Mouse (Mus musculus): ENCODE data around the gene Usp30. TPM values are rescaled to one million over a fixed set of nuclear protein-coding genes. Genes with fewer than 3 reads are reported as not detected.

Usp30 gene
- polyA plus RNA-seq, 1 experiment from 2014 or later: 12.7 TPM

DNA sequence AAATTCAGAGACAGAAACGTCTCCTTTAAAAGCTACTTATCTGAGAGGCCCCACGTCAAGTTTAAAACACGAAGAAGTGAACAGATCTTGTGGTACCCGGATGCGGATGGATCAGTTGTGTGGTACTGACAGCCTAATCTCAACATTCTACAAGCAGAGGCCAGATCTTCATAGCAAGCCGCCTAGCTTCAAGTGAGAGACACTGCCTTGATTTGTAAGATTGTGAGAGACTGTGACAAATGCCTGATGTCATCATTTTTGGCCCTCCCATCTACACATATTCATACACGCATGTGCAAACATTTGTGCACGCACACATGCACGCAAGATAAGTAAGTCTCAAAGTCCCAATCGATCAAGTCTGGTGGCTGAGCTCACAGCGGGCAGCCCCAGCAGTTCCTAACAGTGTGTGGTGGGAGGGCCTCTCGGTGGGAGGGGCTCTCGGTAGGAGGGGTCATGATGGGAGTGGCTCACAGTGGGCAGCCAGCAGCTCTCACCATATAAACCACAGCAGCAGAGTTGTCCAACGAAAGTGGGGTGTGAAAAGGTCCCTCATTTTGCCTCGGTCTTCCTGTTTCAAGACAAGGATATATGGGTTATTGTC lies 23.8 kb upstream of the Usp30 start:
- WGBS: 21% methylated on average over 15 of the region's 15 CpGs
- ATAC-seq (ENCODE audit: insufficient number of reproducible peaks, low FRiP score, low TSS enrichment, low read depth): 0 out of 2 replicates have a peak, but pooled peaks have one; percentile 51
- Histone ChIP-seq H3K4me3 (replicated peaks) (no peak overlapping the region), H3K9me3 (replicated peaks) (no peaks in the 10 kb centered on the region), H3K4me1 (no peaks in the 10 kb centered on the region), H3K27me3 (no peaks in the 10 kb centered on the region), H3K9ac (no peak overlapping the region), H3K36me3 (no peaks in the 10 kb centered on the region), H3K27ac (replicated peaks) (no peak overlapping the region), H3K4me2 (replicated peaks) (0 out of 2 replicates have a peak overlapping the region, but pooled peaks have one; percentile 19)

DNA sequence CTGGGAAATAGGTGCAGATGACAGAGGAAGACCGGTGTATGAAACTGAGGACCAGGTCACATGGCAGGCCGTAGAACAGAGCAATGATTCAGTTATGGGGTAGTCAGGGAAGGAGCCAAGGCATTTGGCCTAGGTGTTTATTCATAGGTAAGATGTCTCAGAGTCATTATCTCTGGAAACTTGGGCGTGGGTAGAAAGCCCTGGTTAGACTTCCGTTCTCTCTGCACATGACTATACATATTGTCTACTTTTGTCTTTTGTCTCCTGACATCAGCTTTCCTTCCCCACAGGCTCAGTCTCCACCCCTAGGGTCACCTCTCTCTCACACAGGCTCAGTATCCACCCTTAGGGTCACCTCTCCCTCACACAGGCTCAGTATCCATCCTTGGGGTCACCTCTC lies 21.5 kb upstream of the Usp30 start:
- 78% methylated on average over 4 of the region's 4 CpGs for whole genome bisulfite sequencing
- Histone ChIP-seq H3K27ac (replicated peaks) (no peak overlapping the region), H3K9ac (no peak overlapping the region)

DNA sequence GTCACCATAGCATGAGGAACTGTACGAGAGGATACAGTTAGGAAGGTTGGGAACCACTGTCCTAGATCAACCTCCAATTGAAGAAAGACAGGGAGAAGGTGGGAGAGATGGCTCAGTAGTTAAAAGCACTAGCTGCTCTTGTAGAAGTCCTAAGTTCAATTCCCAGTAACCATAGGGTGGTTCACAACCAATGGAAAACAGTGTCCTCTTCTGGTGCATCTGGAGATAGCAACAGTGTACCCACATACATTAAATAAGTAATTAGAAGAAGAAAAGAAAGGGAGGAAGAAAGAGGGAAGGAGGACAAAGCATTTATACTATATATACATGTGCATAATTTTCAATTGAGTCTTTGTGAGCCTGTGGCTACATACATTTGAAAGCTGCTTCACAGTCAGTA lies 20.1 kb upstream of the Usp30 start:
- Histone ChIP-seq H3K36me3 (no peaks in the 10 kb centered on the region), H3K4me3 (replicated peaks) (no peak overlapping the region), H3K9me3 (replicated peaks) (no peaks in the 10 kb centered on the region), H3K27ac (replicated peaks) (no peak overlapping the region), H3K9ac (no peak overlapping the region), H3K4me1 (no peaks in the 10 kb centered on the region), H3K4me2 (replicated peaks) (no peak overlapping the region), H3K27me3 (no peaks in the 10 kb centered on the region)
- no peak for ATAC-seq (ENCODE audit: insufficient number of reproducible peaks, low FRiP score, low TSS enrichment, low read depth)
- 73% methylated on average over 1 of the region's 1 CpGs for WGBS

More for the DNA sequence above, 21.5 kb upstream of the Usp30 start:
- no peak overlapping the region for H3K4me3 ChIP-seq (replicated peaks)
- H3K9me3 ChIP-seq (replicated peaks): no peaks in the 10 kb centered on the region
- H3K4me2 ChIP-seq (replicated peaks): no peak overlapping the region
- H3K4me1 ChIP-seq: no peaks in the 10 kb centered on the region
- ATAC-seq (ENCODE audit: insufficient number of reproducible peaks, low FRiP score, low TSS enrichment, low read depth): no peak
- H3K36me3 ChIP-seq: no peaks in the 10 kb centered on the region
- H3K27me3 ChIP-seq: no peaks in the 10 kb centered on the region

DNA sequence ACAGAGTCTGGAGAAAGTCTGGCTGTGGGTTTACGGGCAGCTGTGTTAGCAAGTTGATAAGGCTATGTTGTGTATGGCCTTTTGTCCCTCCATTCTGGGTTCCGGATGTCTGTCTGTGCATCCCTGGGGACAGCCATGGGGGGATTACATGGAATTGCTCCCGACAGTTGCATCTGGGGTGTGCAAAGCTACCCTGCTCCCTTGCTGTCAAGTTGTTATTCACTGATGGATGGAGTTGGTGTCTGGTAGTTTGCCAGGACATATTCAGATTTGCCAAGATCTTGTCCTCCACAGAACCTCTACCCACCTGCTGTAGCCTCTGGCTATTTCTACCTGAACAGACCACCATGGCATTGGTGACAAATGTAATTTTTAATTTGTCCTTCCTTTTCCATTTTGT lies 19.1 kb upstream of the Usp30 start:
- 64% methylated on average over 3 of the region's 3 CpGs for WGBS
- no peak overlapping the region for H3K27ac ChIP-seq (replicated peaks)
- ATAC-seq (ENCODE audit: insufficient number of reproducible peaks, low FRiP score, low TSS enrichment, low read depth): no peak

DNA sequence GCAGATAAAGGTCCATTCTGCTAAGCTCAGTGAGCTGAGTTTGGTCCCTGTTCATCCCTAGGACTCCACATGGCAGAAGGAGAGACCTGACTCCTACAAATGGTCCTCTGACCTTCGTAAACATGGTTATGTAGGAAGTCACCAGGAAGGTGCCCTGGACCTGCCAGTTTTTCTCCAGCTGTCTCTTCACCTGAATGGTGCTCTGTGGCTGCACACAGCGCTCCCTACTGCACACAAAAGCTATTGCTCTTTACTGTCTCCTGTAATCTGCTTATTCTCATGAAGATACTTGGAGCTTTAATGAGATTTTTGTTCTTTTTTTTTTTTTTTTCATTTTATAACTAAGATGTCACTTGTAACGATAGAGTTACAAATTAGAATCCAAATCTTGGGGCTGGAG lies 18.7 kb upstream of the Usp30 start:
- WGBS: 53% methylated on average over 3 of the region's 3 CpGs
- Histone ChIP-seq H3K9ac (no peak overlapping the region), H3K4me3 (replicated peaks) (no peak overlapping the region), H3K4me2 (replicated peaks) (no peak overlapping the region), H3K27ac (replicated peaks) (no peak overlapping the region), H3K4me1 (no peaks in the 10 kb centered on the region), H3K27me3 (0 out of 2 replicates have a peak, but pooled peaks cover 2% of the 10 kb centered on the region), H3K9me3 (replicated peaks) (no peaks in the 10 kb centered on the region), H3K36me3 (no peaks in the 10 kb centered on the region)
- no peak for ATAC-seq (ENCODE audit: insufficient number of reproducible peaks, low FRiP score, low TSS enrichment, low read depth)

More for the DNA sequence above, 19.1 kb upstream of the Usp30 start:
- no peaks in the 10 kb centered on the region for H3K9me3 ChIP-seq (replicated peaks)
- no peak overlapping the region for H3K9ac ChIP-seq
- H3K27me3 ChIP-seq: 0 out of 2 replicates have a peak, but pooled peaks cover 2% of the 10 kb centered on the region
- no peaks in the 10 kb centered on the region for H3K4me1 ChIP-seq
- no peaks in the 10 kb centered on the region for H3K36me3 ChIP-seq
- no peak overlapping the region for H3K4me3 ChIP-seq (replicated peaks)
- H3K4me2 ChIP-seq (replicated peaks): no peak overlapping the region

DNA sequence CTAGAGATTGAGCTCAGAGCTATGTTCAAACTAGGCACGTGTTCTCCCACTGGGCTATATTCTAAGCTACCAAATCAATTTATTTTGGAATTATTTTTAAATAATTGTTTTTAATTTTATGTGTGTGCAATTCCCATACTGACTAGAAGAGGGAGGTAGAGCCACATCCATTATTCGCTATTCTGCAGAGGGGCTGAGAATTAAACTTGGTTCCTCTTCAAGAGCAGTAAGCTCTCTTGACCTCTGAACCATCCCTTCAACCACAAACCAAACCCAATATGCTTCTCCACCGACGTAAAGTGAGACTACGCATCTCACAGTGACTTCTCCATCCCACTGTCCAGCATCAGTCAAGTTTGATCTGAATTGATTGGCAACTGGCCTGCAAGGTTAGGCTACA lies 18.1 kb upstream of the Usp30 start:
- 75% methylated on average over 5 of the region's 5 CpGs for WGBS
- H3K4me1 ChIP-seq: 0 out of 2 replicates have a peak, but pooled peaks cover 3% of the 10 kb centered on the region

DNA sequence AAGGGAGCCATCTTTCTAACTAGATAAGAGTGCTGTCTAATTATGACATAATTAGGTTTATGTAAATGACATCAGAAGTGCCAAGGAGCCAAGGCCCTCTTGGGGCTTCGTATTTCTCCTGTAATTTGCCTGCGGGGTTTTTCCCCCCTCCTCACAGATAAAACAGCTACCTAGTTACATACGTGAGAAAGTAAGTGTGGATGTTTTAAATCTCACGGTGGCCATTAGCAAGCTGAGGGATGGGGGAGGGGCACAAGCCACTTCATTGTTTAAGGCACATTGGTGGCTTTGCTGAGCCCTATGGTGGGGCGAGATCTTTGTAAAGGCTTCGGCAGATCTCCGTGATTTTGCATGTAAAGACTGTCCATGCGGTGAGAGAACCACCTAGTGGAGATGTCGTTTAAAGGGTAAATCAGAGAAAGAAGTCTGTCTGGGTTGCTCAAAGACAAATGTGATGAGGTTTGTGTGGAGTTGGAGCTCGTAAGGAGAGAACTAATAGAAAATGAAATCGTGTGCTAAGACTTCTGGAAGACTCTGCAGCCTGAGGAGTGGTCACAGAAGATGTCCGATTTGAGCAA lies 16.4 kb upstream of the Usp30 start:
- no peaks in the 10 kb centered on the region for H3K9me3 ChIP-seq (replicated peaks)
- no peak overlapping the region for H3K4me3 ChIP-seq (replicated peaks)
- 0 out of 2 replicates have a peak, but pooled peaks cover 9% of the 10 kb centered on the region for H3K4me1 ChIP-seq
- H3K36me3 ChIP-seq: no peaks in the 10 kb centered on the region
- H3K27me3 ChIP-seq: 0 out of 2 replicates have a peak, but pooled peaks cover 2% of the 10 kb centered on the region
- no peak overlapping the region for H3K27ac ChIP-seq (replicated peaks)
- 52% methylated on average over 12 of the region's 12 CpGs for WGBS
- H3K4me2 ChIP-seq (replicated peaks): no peak overlapping the region
- H3K9ac ChIP-seq: no peak overlapping the region
- no peak for ATAC-seq (ENCODE audit: insufficient number of reproducible peaks, low FRiP score, low TSS enrichment, low read depth)

More for the DNA sequence above, 18.1 kb upstream of the Usp30 start:
- Histone ChIP-seq H3K9ac (no peak overlapping the region), H3K4me2 (replicated peaks) (no peak overlapping the region), H3K27me3 (0 out of 2 replicates have a peak, but pooled peaks cover 2% of the 10 kb centered on the region), H3K4me3 (replicated peaks) (no peak overlapping the region), H3K36me3 (no peaks in the 10 kb centered on the region), H3K9me3 (replicated peaks) (no peaks in the 10 kb centered on the region), H3K27ac (replicated peaks) (no peak overlapping the region)
- no peak for ATAC-seq (ENCODE audit: insufficient number of reproducible peaks, low FRiP score, low TSS enrichment, low read depth)

DNA sequence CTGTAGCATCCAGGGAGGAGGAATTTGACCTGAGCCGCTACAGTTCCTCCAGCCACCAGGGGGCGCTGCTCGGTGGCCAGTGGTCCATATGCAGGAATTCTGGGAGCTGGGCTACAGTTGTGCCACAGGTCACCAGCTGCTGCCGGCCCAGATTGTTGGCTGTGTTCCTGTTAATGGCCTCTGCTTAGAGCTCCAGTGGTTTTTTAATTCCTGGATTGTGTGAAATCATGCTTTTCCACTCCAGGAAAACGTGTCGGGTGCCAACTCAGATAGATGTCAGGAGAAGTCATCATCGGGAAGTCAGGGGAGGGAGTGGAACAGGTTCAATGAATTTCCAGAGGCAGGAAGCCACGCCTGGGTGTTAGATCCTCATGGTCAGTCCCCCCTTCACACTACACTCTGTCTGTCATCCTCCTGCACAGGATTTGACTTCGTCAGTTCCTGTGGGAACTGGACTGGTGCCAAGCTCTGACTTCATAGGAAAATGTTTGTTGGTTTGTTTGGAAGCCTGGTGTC lies 13.0 kb upstream of the Usp30 start:
- ATAC-seq (ENCODE audit: insufficient number of reproducible peaks, low FRiP score, low TSS enrichment, low read depth): peak; percentile 59; the same call in 1 of the 2 replicates
- Histone ChIP-seq H3K4me3 (replicated peaks) (peak overlapping the region; percentile 21), H3K36me3 (no peaks in the 10 kb centered on the region), H3K4me1 (0 out of 2 replicates have a peak, but pooled peaks cover 9% of the 10 kb centered on the region), H3K27me3 (0 out of 2 replicates have a peak, but pooled peaks cover 2% of the 10 kb centered on the region), H3K27ac (replicated peaks) (0 out of 2 replicates have a peak overlapping the region, but pooled peaks have one; percentile 0), H3K9me3 (replicated peaks) (no peaks in the 10 kb centered on the region), H3K4me2 (replicated peaks) (peak overlapping the region; percentile 35), H3K9ac (no peak overlapping the region)
- WGBS: 24% methylated on average over 9 of the region's 9 CpGs

DNA sequence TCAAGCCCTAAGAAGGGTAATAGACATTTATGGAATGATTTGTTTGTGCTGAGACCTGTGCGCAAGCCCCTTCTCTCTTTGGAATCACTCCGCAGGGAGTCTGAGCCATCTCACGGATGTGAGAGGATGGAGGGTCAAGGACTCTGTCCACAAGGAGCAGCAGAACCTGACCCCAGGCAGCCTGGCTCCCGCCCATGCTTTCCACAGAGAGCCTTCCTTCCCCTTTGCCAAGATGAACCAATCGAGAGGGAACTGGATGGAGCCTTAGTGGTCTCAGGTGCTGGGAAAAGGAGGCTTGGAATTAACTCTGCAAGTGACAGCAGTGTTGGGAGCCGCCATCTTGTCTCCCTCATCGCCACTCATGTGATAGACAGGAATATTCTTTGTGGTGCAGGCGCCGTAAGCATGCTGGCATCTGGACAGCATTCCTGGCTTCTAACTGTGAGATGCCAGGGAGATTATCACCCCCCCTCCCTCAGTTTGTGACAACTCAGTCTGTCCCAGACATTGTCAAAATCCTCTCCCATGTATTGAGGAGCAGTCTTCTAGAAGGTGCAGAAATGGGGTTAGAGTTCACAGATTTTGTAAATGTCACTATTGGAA lies 8.0 kb upstream of the Usp30 start:
- 68% methylated on average over 9 of the region's 9 CpGs for WGBS
- H3K4me2 ChIP-seq (replicated peaks): no peak overlapping the region
- H3K27ac ChIP-seq (replicated peaks): no peak overlapping the region
- ATAC-seq (ENCODE audit: insufficient number of reproducible peaks, low FRiP score, low TSS enrichment, low read depth): no peak
- H3K9ac ChIP-seq: no peak overlapping the region
- H3K9me3 ChIP-seq (replicated peaks): no peaks in the 10 kb centered on the region
- no peaks in the 10 kb centered on the region for H3K36me3 ChIP-seq
- H3K4me3 ChIP-seq (replicated peaks): no peak overlapping the region
- 0 out of 2 replicates have a peak, but pooled peaks cover 6% of the 10 kb centered on the region for H3K4me1 ChIP-seq
- H3K27me3 ChIP-seq: no peaks in the 10 kb centered on the region

DNA sequence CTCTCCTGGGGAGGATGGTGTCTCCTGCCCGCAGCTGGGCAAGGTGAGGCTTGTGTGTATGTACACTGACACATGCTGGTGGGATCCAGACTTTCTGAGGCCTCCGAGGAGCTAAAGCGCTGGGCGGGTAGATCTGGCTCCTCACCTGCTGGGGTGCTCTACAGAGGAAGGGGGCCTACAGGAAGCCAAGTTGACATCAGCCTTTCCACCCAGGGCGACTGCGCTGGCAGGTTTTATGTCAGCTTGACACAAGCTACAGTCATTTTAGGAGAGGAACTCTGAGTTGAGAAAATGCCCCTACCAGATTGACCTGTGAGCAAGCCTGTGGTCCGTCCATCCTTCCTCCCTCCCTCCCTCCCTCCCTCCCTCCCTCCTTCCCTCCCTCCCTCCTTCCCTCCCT lies 3.6 kb upstream of the Usp30 start:
- Histone ChIP-seq H3K4me1 (no peaks in the 10 kb centered on the region), H3K4me2 (replicated peaks) (no peak overlapping the region), H3K36me3 (no peaks in the 10 kb centered on the region), H3K9me3 (replicated peaks) (no peaks in the 10 kb centered on the region), H3K27ac (replicated peaks) (no peak overlapping the region), H3K27me3 (no peaks in the 10 kb centered on the region), H3K4me3 (replicated peaks) (no peak overlapping the region), H3K9ac (no peak overlapping the region)
- 50% methylated on average over 7 of the region's 7 CpGs for WGBS
- ATAC-seq (ENCODE audit: insufficient number of reproducible peaks, low FRiP score, low TSS enrichment, low read depth): no peak

DNA sequence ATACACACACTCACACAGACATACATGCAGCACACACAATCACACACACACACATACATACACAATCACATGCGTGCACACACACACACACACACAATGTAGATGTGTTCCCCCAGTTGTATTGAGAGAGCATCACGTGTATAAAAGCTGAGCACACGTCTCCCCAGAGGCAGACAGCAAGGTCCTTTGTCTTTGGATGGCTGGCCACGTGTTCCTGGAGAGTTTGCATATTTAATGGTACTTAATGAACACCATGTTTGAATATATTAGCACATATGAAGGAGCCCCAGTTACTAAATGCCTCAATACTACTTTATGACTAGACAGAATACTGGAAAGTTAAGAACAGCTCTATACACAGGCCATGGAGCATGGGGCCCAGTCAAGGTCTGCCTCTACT lies 1.3 kb upstream of the Usp30 start:
- 61% methylated on average over 4 of the region's 4 CpGs for WGBS
- ATAC-seq (ENCODE audit: insufficient number of reproducible peaks, low FRiP score, low TSS enrichment, low read depth): no peak
- Histone ChIP-seq H3K4me3 (replicated peaks) (no peak overlapping the region), H3K4me2 (replicated peaks) (no peak overlapping the region), H3K4me1 (no peaks in the 10 kb centered on the region), H3K27ac (replicated peaks) (no peak overlapping the region), H3K27me3 (no peaks in the 10 kb centered on the region), H3K9ac (no peak overlapping the region), H3K36me3 (no peaks in the 10 kb centered on the region), H3K9me3 (replicated peaks) (no peaks in the 10 kb centered on the region)

All from embryonic facial prominence, embryonic 15.5 days (tissue).